Mouse (Mus musculus) embryonic fibroblast, embryonic 13.5 days (primary cell): ENCODE data around the gene Fgf18. TPM values are rescaled to one million over a fixed set of nuclear protein-coding genes. Genes with fewer than 3 reads are reported as not detected.

Source experiments
- H3K27ac ChIP-seq: 2 replicates; pipeline ENCODE4 v1.5.1; 2012; ENCODE audit warnings: low read length, control low read depth, inconsistent platforms; ENCODE audit not compliant: insufficient read depth
- H3K4me1 ChIP-seq: 2 replicates; pipeline ENCODE4 v1.6.1; 2011; ENCODE audit warnings: low read length; ENCODE audit not compliant: control insufficient read depth, insufficient read depth
- H3K4me3 ChIP-seq: 2 replicates; pipeline ENCODE4 v1.5.1; 2011; ENCODE audit warnings: mild to moderate bottlenecking, control low read depth, low read length; ENCODE audit not compliant: insufficient read depth
- CTCF ChIP-seq: IDR thresholded peaks from 2 replicates; pipeline ENCODE4 v1.5.1; 2011; ENCODE audit warnings: mild to moderate bottlenecking, control low read depth, low read length, moderate library complexity, borderline replicate concordance; ENCODE audit not compliant: insufficient read depth
- POLR2A ChIP-seq: IDR thresholded peaks from 2 replicates; pipeline ENCODE4 v1.6.1; 2011; ENCODE audit warnings: low read depth, mild to moderate bottlenecking, control low read depth, low read length, moderate library complexity
- polyA plus RNA-seq: library from polyadenylated mRNA; stranded (reverse); fragments of >200 nt; gene quantifications from 2 replicates; pipeline ENCODE4 v1.2.4, GENCODE M21; 2011; ENCODE audit warnings: low read depth; ENCODE audit not compliant: missing spikeins, insufficient read length

The Fgf18 gene
- polyA plus RNA-seq, 1 experiment, result 8.3 TPM

- Histone ChIP-seq H3K27ac (no peak overlapping the region), H3K4me3 (no peak overlapping the region), H3K4me1 (no peaks in the 10 kb centered on the region)
- TF ChIP-seq CTCF, result no peak
- TF ChIP-seq POLR2A, result no peak
Measured at GRCm38 (mm10) chr11:33175768-33176167, 28.6 kb upstream of the Fgf18 start.

DNA sequence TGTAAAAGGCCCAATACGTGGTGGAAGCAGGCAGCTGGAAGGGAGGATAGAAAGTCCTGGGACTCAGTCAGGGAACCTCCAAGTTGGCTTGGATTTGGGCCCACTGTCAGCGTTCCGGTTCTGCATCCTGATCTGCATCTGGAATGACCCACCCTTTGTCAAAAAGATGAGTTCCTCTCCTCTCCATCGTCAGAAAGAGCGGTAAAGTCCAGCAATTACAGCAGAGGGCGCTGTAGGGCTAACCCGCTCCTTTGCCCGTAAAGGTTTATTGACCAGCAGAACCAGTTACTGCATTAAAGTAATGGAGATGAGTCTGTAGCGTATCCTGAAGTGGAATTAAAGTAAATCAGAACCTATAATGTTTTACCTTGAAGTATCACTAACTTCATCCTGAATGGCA lies 23.3 kb upstream of the Fgf18 start:
- no peak for TF ChIP-seq POLR2A
- peak; percentile 55; the same call in 1 of the 2 replicates for TF ChIP-seq CTCF
- Histone ChIP-seq H3K4me1 (no peaks in the 10 kb centered on the region), H3K4me3 (no peak overlapping the region), H3K27ac (no peak overlapping the region)

DNA sequence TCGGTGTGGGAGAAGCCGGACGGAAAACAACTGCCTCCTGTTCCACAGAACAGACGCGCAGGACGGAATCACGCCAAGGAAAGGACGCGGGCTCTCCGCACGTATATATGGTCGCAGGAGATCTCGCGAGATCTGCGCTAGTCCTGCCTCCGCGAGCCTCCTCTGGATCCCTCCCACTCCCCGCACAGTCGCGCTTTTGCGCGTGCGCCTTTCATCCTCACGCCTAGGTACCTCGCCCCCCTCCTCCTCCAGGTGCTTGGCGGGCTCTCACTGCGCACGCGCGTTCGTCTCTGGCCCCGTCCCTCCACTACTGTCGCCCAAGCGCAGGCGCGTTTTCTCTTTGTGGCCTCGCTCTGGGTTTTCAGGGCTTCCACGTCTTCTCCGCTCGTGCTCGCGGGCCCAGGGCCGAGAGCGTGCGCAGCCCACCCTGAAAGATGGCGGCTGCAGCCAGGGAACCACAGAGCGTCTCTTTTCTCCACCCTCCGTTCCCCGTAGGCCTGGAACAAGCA lies 15.9 kb upstream of the Fgf18 start, which contains the start of gene Npm1:
Gene Npm1, minus strand, starts transcription at position 209 of the 509 bp plus-strand sequence.
- Histone ChIP-seq H3K4me1 (no peaks in the 10 kb centered on the region), H3K27ac (peak within 1 kb of the TSS; percentile 48), H3K4me3 (peak within 1 kb of the TSS; percentile 71)
- TF ChIP-seq CTCF (no peak), POLR2A (peak; percentile 99)

DNA sequence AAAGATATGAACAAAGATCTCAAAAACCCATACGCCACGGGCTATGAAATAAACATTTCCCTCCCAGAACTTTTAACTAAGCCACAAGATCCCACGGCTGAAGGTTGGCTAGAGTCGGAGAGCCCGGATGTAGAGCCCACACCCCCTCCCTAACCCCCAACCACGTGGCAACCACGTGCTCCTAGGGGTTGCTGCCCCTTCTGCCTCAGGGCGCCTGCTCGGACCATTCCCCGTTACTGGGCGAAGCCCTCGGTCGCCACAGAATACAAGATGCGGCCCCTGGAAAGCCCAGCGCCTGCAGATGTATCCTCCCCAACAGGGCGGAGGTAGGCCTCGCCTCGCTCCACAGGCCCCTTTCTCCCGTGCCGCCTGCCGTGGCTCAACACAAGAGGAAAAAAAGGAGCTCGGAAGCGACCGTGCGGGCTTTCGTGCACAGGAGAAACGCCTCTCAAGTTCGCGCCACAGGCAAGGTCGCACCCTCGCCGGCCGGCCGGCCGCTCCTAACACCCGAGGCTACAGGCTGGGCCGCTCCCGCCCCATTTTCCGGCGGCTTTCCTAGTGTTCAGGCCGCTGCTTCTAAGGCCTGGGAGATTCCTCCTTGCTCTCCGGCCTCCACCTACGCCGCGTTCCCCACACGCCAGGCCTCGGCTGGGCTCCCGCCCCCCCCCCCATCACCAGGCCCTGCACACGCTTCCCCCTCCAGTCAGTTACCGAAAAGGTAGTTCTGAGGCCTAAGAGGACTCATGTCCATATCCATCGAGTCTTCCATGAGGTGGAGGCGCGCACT lies 15.2 kb upstream of the Fgf18 start:
- no peaks in the 10 kb centered on the region for H3K4me1 ChIP-seq
- H3K4me3 ChIP-seq, result peak overlapping the region; percentile 71
- H3K27ac ChIP-seq, result peak overlapping the region; percentile 13
- TF ChIP-seq POLR2A (no peak; the same call in 1 of the 2 replicates), CTCF (no peak)

DNA sequence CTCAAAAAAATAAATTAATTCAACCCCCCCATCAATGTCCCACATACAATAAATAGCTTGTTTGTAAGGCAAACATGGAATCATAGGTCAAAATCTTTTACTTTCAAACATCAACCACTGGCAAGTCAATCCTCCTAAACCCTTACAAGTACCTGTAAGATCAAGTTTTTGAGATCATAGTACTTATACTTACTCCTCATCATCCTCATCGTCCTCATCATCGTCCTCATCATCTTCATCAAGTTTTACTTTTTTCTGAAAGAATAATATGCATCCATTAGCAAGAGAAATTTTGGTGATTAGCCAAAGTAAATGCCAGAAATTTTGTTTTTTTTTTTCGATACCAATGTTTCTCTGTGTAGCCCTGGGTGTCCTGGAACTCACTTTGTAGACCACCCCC lies 12.5 kb upstream of the Fgf18 start:
- TF ChIP-seq POLR2A (no peak), CTCF (no peak)
- peak overlapping the region; percentile 28; the same call in 1 of the 2 replicates for H3K4me3 ChIP-seq
- H3K27ac ChIP-seq, result no peak overlapping the region
- peaks cover 2% of the 10 kb centered on the region; the same call in 1 of the 2 replicates for H3K4me1 ChIP-seq

GRCm38 (mm10) chr11:33157453-33158196 lies 10.4 kb upstream of the Fgf18 start:
- TF ChIP-seq POLR2A (no peak), CTCF (no peak)
- no peak overlapping the region for H3K27ac ChIP-seq
- H3K4me1 ChIP-seq, result peaks cover 2% of the 10 kb centered on the region; the same call in 1 of the 2 replicates
- H3K4me3 ChIP-seq, result no peak overlapping the region

GRCm38 (mm10) chr11:33156436-33157015 lies 9.3 kb upstream of the Fgf18 start:
- peaks cover 2% of the 10 kb centered on the region; the same call in 1 of the 2 replicates for H3K4me1 ChIP-seq
- no peak overlapping the region for H3K4me3 ChIP-seq
- TF ChIP-seq CTCF (no peak), POLR2A (no peak)
- 0 out of 2 replicates have a peak overlapping the region, but pooled peaks have one; percentile 18 for H3K27ac ChIP-seq

- peak overlapping the region; percentile 34; the same call in 1 of the 2 replicates for H3K27ac ChIP-seq
- no peak overlapping the region for H3K4me3 ChIP-seq
- no peak for TF ChIP-seq CTCF
- TF ChIP-seq POLR2A, result no peak
- H3K4me1 ChIP-seq, result peaks cover 2% of the 10 kb centered on the region; the same call in 1 of the 2 replicates
Measured at GRCm38 (mm10) chr11:33154459-33154858, 7.3 kb upstream of the Fgf18 start.

DNA sequence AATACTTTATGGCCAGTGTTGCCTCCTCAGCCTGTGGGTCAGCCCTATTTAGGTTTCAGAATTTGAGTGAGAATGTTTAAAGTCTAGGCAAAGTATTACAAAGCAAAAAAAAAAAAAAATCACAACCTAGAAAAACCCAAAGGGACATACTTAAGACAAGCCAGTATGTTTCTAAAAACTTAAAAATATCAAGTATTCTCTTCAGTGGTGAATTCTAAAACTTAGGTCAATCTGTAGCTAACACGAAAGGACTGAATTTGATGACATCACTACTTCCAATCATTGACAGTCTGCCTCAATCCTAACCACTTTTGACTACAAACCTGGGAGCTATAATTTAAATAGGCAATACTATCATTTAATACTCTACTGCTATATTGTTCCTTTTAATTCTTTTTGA lies 5.8 kb upstream of the Fgf18 start:
- no peak overlapping the region for H3K27ac ChIP-seq
- no peak for TF ChIP-seq CTCF
- TF ChIP-seq POLR2A, result no peak
- H3K4me3 ChIP-seq, result no peak overlapping the region
- H3K4me1 ChIP-seq, result peaks cover 2% of the 10 kb centered on the region; the same call in 1 of the 2 replicates

GRCm38 (mm10) chr11:33151780-33152145 lies 4.6 kb upstream of the Fgf18 start:
- TF ChIP-seq CTCF (no peak), POLR2A (no peak)
- peaks cover 2% of the 10 kb centered on the region; the same call in 1 of the 2 replicates for H3K4me1 ChIP-seq

More at GRCm38 (mm10) chr11:33151780-33152145, 4.6 kb upstream of the Fgf18 start:
- Histone ChIP-seq H3K4me3 (no peak overlapping the region), H3K27ac (no peak overlapping the region)
